Mouse (Mus musculus) brain, embryonic 14.5 days (tissue): ENCODE data around the gene Zranb2.

Source experiments
- CTCF ChIP-seq: fragments of 200-500 bp; IDR thresholded peaks from 2 replicates; pipeline ENCODE4 v1.5.1; 2012; ENCODE audit warnings: inconsistent platforms, mild to moderate bottlenecking, moderate library complexity, borderline replicate concordance; ENCODE audit not compliant: insufficient read depth, insufficient read length; ENCODE audit errors: extremely low read depth
- POLR2A ChIP-seq: fragments of 200-500 bp; IDR thresholded peaks from 2 replicates; pipeline ENCODE4 v1.6.1; 2012; ENCODE audit warnings: mild to moderate bottlenecking, inconsistent platforms, borderline replicate concordance; ENCODE audit not compliant: poor library complexity, insufficient read depth, insufficient read length, severe bottlenecking; ENCODE audit errors: extremely low read depth

- TF ChIP-seq POLR2A: no peak
- no peak for TF ChIP-seq CTCF
Measured at GRCm38 (mm10) chr3:157549758-157550600, 16.0 kb downstream of the Zranb2 start.
